Mouse (Mus musculus) cerebellum, adult 11-12 months (tissue): ENCODE results near the gene Myh14.

Experiments used
- DNase-seq: peaks from one replicate; pipeline ENCODE4 v3.0.0; 2022

Myh14 gene

DNA sequence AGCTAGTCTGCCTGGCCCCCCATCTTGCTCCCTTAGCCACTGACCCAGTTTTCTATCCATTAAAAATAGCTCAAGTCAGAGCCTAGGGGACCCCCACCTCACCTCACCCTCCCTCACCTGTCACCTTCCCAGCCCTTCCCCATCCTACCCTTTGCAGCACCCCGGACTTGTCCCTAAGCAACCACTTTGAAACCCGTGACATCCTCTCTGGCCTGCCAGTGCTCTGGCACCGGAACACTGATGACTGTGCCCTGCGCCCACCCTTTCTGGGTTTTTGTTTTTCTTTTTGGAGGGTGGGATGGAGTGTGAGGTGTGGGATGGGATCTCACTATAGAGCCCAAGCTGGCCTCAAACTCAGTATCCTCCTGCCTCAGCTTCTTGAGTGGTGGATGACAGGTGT is 73.0 kb downstream of the Myh14 start:
- DNase-seq = peak; percentile 55

DNA sequence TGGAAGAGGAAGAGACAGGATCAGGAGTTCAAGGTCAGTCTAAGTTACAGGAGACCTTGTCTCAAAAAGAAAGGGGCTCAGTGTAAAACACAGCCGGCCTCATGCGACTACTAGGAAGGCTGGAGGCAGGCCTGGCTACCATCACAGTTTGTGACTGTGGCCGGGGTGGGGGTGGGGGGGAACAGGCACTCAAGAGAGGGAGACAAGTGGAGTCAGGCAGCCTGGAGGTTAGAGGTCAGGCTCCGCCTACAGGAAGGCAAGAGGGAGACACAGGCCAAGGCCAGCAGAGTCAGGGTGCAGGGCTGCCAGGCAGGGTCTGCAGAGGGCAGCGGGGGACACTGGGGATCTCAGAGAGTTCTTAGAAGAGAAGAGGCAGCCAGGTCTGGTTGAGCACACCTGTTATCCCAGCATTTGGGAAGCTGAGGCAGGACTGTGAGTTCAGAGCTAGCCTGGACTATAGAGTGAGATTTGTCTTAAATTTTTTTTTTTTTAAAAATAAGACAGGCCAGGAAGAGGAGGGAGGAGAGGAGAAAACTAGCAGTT is 73.6 kb downstream of the Myh14 start:
- DNase-seq = peak; percentile 60

GRCm38 (mm10) chr7:44596051-44596450 is 74.6 kb downstream of the Myh14 start:
- DNase-seq = peak; percentile 64

- peak; percentile 62 for DNase-seq
These were observed 75.5 kb downstream of the Myh14 start for GRCm38 (mm10) chr7:44595131-44595561.

- DNase-seq = peak; percentile 87
These were observed 76.4 kb downstream of the Myh14 start for GRCm38 (mm10) chr7:44594291-44594690.

- peak; percentile 99 for DNase-seq
These were observed 76.9 kb downstream of the Myh14 start for GRCm38 (mm10) chr7:44593775-44594174.

- peak; percentile 77 for DNase-seq
These were observed 77.6 kb downstream of the Myh14 start for GRCm38 (mm10) chr7:44593051-44593450.

DNA sequence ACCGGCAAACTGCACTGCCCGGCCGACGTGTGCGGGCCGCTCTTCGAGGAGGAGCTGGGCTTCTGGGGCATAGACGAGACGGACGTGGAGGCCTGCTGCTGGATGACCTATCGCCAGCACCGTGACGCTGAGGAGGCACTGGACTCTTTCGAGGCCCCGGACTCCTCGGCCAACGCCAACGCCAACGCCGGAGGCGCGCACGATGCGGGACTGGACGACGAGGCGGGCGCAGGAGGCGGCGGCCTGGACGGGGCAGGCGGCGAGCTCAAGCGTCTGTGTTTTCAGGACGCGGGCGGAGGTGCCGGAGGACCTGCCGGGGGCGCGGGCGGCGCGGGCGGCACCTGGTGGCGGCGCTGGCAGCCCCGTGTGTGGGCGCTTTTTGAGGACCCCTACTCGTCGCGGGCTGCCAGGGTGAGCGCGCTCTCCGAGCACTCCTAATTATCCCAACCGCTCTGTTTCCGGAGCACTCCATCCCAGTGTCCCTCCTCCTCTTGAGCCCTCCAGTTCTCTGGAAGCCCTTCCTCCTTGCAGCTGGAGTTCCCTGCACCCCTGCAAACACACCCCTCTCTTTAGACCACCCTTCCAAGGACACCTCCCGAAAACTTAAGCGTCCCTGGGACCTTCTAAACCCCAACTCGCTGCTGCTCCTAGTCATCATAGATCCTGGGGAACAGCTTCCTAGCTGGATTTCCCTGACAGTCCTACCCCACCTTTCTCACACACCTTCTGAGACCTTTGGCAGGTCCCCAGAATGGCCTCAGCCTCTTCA is 79.1 kb downstream of the Myh14 start:
- DNase-seq = peak; percentile 77

DNA sequence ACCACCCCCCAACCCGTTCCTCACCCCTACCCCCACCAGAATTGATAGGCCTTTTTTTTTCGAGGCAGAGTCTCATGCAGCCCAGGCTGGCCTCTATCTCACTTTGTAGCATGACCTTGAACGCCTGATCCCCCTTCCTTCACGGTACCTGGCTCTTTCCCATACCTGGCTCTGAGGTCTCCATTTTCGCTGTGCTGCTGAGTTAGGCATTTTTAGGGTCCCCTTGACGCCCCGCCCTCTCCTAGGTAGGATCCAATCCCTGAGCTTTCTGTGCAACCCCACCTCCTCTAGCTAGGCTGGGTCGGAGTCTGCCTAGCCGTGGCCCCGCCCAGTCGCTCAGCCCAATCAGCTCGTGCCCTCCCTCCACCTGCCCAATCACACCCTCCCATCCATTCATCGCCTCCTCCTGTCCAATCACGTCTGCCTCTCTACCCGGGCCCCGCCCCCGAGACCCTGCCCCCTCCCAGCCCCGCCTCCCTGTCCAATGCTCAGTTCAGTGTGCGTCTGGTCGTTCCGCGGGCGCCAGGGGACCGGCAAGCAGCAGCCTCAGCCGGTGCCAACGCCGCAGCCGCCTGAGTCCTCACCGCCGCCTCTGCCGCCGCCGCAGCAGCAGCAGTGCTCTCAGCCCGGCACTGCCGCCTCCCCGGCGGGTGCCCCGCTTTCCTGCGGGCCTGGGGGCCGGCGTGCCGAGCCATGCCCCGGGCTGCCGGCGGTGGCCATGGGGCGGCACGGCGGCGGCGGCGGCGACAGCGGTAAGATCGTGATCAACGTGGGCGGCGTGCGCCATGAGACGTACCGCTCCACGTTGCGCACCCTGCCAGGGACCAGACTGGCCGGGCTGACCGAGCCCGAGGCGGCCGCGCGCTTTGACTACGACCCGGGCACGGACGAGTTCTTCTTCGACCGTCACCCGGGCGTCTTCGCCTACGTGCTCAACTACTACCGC is 80.0 kb downstream of the Myh14 start, which contains the start of gene Kcnc3:
Gene Kcnc3, plus strand, starts transcription at position 263 of the 946 bp plus-strand sequence.
- DNase-seq = peak; percentile 100

GRCm38 (mm10) chr7:44589946-44590345 is 80.7 kb downstream of the Myh14 start:
- peak; percentile 79 for DNase-seq

GRCm38 (mm10) chr7:44589149-44589548 is 81.5 kb downstream of the Myh14 start:
- peak; percentile 99 for DNase-seq

DNA sequence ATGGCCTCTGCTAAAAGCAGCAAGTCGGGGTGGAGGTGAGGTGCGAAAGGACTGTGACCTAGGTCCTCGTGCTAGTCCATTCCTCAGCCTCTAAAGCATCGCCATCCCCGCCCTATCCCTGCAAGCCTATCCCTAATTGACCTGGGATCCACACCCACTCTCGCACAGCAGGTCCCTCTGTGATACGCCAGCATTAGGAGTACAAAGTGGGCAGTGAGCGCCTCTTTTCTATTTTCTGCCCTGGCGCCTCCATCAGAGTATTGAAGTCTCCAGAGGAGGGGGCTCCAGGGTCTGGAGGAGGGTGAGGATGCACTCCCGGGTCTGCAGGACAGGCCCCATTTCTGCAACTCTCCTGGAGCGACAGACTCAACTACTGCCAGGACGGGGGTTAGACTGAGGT is 82.3 kb downstream of the Myh14 start:
- peak; percentile 75 for DNase-seq

DNA sequence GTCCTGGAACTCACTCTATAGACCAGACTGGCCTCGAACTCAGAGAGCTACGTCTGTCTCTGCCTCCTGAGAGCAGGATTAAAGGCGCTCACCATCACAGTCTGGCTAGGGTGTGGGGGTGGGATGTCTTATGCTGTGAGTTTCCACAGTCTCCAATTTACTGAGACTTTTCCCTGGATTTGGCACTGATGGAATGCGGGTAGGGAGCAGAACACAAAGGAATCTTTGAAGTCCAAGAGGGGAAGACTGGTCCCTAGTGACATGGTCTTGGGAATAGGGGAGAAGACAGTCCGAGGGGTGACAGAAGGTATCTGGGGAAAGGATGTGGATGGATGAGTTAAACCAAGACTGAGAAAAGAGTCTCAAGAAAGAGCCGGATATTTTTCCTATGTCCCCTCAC is 83.0 kb downstream of the Myh14 start:
- DNase-seq = peak; percentile 53

- DNase-seq = peak; percentile 91
These were observed 83.7 kb downstream of the Myh14 start for GRCm38 (mm10) chr7:44586930-44587329.

DNA sequence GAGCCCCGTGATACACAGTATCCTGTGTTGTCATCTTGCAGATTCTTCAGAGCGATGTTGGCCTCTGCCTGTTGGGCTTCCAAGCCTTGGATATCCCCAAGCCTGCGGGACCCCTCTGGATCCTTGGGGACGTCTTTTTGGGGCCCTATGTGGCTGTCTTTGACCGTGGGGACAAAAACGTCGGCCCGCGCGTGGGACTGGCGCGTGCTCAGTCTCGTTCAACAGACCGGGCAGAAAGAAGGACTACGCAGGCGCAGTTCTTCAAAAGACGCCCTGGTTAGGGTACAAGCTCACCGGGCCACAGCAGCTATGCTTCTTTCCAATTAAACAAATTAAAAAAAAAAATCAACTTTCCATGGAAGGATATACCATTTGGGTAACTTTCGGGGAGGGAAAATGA is 84.1 kb downstream of the Myh14 start:
- DNase-seq = peak; percentile 85

DNA sequence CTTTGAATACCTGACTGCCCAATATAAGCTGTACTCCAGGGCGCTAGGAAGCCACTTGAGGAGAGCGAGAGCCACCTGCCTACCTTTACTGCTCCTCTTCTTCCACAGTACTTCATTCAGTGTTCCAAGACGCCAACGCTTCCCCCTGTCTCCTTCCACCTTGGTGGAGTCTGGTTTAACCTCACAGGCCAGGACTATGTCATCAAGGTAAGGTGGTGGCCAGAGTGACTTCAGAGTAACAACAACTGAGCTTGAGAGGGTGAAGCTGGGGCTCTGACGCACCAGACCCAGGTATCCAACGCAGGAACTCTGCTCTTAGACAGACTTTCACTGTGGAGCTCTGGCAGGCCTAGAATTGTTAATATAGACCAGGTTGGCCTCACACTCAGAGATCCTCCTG is 85.0 kb downstream of the Myh14 start:
- peak; percentile 53 for DNase-seq

DNA sequence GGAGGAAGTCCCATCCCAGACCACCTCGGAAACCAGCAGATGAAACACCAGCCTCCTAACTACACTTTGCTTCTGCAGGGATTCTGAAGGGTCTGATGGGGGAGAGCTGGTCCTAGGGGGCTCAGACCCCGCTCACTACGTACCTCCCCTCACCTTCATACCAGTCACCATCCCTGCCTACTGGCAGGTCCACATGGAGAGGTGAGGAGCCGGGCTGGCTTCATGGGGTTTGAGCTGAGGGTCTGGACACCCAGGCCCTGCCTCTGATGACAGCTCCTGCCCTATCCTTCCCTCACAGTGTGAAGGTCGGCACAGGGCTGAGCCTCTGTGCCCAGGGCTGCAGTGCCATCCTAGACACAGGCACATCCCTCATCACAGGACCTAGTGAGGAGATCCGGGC is 85.7 kb downstream of the Myh14 start:
- DNase-seq = peak; percentile 49

DNA sequence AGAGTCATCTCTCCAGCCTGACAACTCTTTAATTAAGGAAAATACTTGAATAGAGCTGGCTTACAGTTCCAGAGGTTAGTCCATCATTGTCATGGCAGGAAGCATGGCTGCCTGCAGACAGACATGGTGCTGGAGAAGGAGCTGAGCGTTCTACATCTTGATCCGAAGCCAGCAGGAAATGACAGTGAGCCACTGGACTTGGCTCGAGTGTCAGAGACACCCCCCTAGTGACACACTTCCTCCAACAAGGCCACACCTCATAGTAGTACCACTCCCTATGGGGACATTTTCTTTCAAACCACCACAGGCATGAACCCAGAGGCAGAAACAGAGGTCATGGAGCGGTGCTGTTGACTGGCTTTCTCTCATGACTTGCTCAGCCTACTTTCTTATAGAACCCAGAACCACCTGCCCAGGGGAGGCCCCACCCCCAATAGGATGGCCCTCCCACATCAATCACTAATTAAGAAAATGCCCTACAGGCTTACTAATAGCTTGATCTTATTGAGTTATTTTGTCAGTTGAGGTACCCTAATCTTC is 86.3 kb downstream of the Myh14 start:
- DNase-seq = peak; percentile 45

GRCm38 (mm10) chr7:44583146-44583545 is 87.5 kb downstream of the Myh14 start:
- DNase-seq = no peak

DNA sequence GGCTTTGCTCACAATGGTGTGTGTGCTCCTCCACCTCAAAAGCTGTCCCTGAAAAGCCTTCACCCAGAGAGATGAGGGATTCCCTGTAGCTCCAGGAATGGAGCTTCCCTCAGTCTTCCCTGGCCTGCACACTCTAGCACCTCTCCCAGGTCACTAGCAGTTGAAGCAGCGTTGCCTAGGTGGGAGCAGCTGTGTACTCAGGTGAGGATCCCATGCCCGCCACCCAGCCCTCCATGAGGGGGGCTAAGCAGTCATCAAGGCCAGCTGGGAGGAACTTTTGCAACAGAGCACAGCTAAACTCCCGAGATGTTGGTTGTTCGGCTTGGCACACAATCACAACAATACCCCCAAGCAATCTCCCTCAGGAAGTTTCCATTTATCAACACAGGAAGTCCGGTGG is 87.9 kb downstream of the Myh14 start:
- no peak for DNase-seq

- DNase-seq = no peak
These were observed 89.0 kb downstream of the Myh14 start for GRCm38 (mm10) chr7:44581637-44582036.

DNA sequence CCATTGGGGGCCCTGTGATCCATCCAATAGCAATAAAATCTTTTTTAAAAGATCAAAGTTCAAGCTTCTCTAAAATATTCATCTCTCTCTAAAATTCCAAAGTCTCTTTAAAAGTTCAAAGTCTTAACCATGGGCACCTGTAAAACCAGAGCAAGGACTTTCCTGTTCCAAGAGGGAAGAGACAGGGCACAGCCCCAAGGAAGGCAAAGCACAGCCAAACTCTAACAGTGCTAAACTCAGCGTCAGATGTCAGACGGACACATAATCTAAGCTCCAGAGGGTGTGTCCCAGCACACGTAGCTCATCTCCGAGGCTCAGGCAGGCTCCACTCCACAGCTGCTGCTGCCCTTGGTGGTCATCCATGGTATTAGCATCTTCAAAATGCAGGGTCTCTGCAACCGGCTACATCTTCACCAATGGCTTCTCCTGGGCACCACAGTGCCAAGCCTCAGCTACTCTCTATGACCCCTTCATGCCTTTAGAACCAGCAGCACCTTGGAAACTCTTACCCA is 94.3 kb downstream of the Myh14 start:
- no peak for DNase-seq

GRCm38 (mm10) chr7:44572956-44573484 is 97.6 kb downstream of the Myh14 start:
- DNase-seq = no peak
